In genomic region chr12:84033302-84033701, GRCm38 (mm10) we compare ENCODE assay signal across 26 mouse cellular contexts. TPM values are rescaled to one million over a fixed set of nuclear protein-coding genes. Genes with fewer than 3 reads are reported as not detected.
DNase-seq lines count a peak whose midpoint lies in the region; ATAC-seq and TF ChIP-seq lines count a peak whose summit lies in the region.
"Not testable (repeated sequence)": the region's sequence is repeated elsewhere in the genome, so short reads cannot be mapped to it uniquely, and the experiment has no call there.
"Had no signal": no experiment of that assay in that cellular context is flagged by ENCODE, and none has a peak within 500 bp of the region (broad histone marks: within the 10 kb centered on the region; RNA-seq: fewer than 3 reads in every experiment).

No protein-coding gene starts in this region.

- peak overlapping the region; percentile 26; the same call in 1 of the 2 replicates for H3K4me3 ChIP-seq in G1E (ENCODE audit: low read depth, low read length)
- H3K4me3 ChIP-seq in intestine, postnatal 0 days (ENCODE audit: low read depth, low read length); liver, embryonic 13.5 days (replicated peaks); lung, postnatal 0 days (ENCODE audit: low read depth, low read length): not testable (repeated sequence)

- TF ChIP-seq CTCF in G1E (IDR thresholded peaks at IDR 0.05; ENCODE audit: low read depth, low read length); intestine, postnatal 0 days (IDR thresholded peaks at IDR 0.05; ENCODE audit: low read depth); lung, postnatal 0 days (IDR thresholded peaks at IDR 0.05): not testable (repeated sequence)

- peaks cover 45% of the 10 kb centered on the region for H3K4me1 ChIP-seq in G1E (ENCODE audit: insufficient read depth, low read depth, low read length)
- not testable (repeated sequence) for H3K4me1 ChIP-seq in intestine, postnatal 0 days (replicated peaks; ENCODE audit: control insufficient read depth, insufficient read depth, low read length); lung, postnatal 0 days (ENCODE audit: insufficient read depth, low read depth, low read length)
- peaks cover 20% of the 10 kb centered on the region for H3K4me1 ChIP-seq in liver, embryonic 13.5 days (replicated peaks)

- not testable (repeated sequence) for H3K4me2 ChIP-seq in intestine, postnatal 0 days (replicated peaks; ENCODE audit: low read depth); liver, embryonic 13.5 days; lung, postnatal 0 days (replicated peaks; ENCODE audit: low read depth, low read length)

- WGBS in intestine, postnatal 0 days, result 65% methylated on average over 2 of the region's 2 CpGs
- WGBS in liver, embryonic 13.5 days (ENCODE audit: insufficient replicate concordance), result 38% methylated on average over 2 of the region's 2 CpGs
- 73% methylated on average over 2 of the region's 2 CpGs for WGBS in lung, postnatal 0 days

- not testable (repeated sequence) for TF ChIP-seq EP300 in lung, postnatal 0 days (IDR thresholded peaks at IDR 0.05)

- ATAC-seq in G1E (ENCODE audit: extremely low read depth, insufficient number of reproducible peaks, low FRiP score, poor library complexity, severe bottlenecking), result peak; percentile 42
- ATAC-seq in common myeloid progenitor, adult 5-6 weeks (replicated peaks; ENCODE audit: low read depth, poor library complexity, severe bottlenecking), result peak; percentile 41; the same call in 1 of the 2 replicates
- ATAC-seq in intestine, postnatal 0 days, result not testable (repeated sequence)
- ATAC-seq in liver, embryonic 13.5 days (ENCODE audit: low read depth), result peak; percentile 31; the same call in 1 of the 2 replicates
- ATAC-seq in lung, postnatal 0 days, result peak; percentile 28; the same call in 1 of the 2 replicates

- not testable (repeated sequence) for H3K36me3 ChIP-seq in G1E (replicated peaks); intestine, postnatal 0 days (ENCODE audit: control insufficient read depth, insufficient read depth); liver, embryonic 13.5 days; lung, postnatal 0 days (ENCODE audit: insufficient read depth, low read length)

- H3K27me3 ChIP-seq in G1E (ENCODE audit: insufficient read depth, low read length); intestine, postnatal 0 days (replicated peaks; ENCODE audit: control insufficient read depth, insufficient read depth, low read length); liver, embryonic 13.5 days; lung, postnatal 0 days (replicated peaks; ENCODE audit: insufficient read depth, low read length): not testable (repeated sequence)

- not testable (repeated sequence) for H3K9ac ChIP-seq in intestine, postnatal 0 days (ENCODE audit: low read depth, low read length); liver, embryonic 13.5 days; lung, postnatal 0 days (replicated peaks; ENCODE audit: low read depth)

- not testable (repeated sequence) for DNase-seq in G1E (ENCODE audit: low spot score); liver, embryonic 13.5 days; lung, postnatal 0 days (ENCODE audit: low spot score)
- peak; percentile 60 for DNase-seq in kidney, adult 9 months

- H3K9me3 ChIP-seq in G1E (replicated peaks); intestine, postnatal 0 days (ENCODE audit: control insufficient read depth); liver, embryonic 13.5 days (replicated peaks); lung, postnatal 0 days (ENCODE audit: low read length): not testable (repeated sequence)

- peak overlapping the region; percentile 46; the same call in 1 of the 2 replicates for H3K27ac ChIP-seq in intestine, postnatal 0 days (ENCODE audit: low read depth, low read length)
- not testable (repeated sequence) for H3K27ac ChIP-seq in liver, embryonic 13.5 days; lung, postnatal 0 days (ENCODE audit: low read length)

RNA-seq across cellular contexts. Expression of gene Acot4, which starts 4.9 kb away (rescaled TPM):
- not detected in 2 replicates for total RNA-seq in G1E (2014; fragmentation: Nextera tagmentation)
- total RNA-seq in G1E (2017), result 0.05 and 0.06 TPM in 2 replicates
- not detected in 2 replicates for polyA plus RNA-seq in G1E (2012)
- not detected in 2 replicates for total RNA-seq in common myeloid progenitor, adult 5-6 weeks (2017)
- polyA plus RNA-seq in intestine, postnatal 0 days (2015; fragmentation: Nextera tagmentation; extraction: Ambion mirVana), result 45.2 and 53.8 TPM in 2 replicates
- 6.7 and 7.9 TPM in 2 replicates for polyA plus RNA-seq in liver, embryonic 13.5 days (2015; fragmentation: Nextera tagmentation; extraction: Ambion mirVana)
- polyA plus RNA-seq in lung, postnatal 0 days (2015; fragmentation: Nextera tagmentation; extraction: Ambion mirVana), result 0.12 and 0.13 TPM in 2 replicates

RNA-seq across cellular contexts. Expression of gene Gm49366, which starts 5.4 kb away (rescaled TPM):
- not detected in 2 replicates for total RNA-seq in G1E (2014; fragmentation: Nextera tagmentation)
- total RNA-seq in G1E (2017), result not detected in 2 replicates
- not detected in 2 replicates for polyA plus RNA-seq in G1E (2012)
- not detected in 2 replicates for total RNA-seq in common myeloid progenitor, adult 5-6 weeks (2017)
- not detected in 2 replicates for polyA plus RNA-seq in intestine, postnatal 0 days (2015; fragmentation: Nextera tagmentation; extraction: Ambion mirVana)
- polyA plus RNA-seq in liver, embryonic 13.5 days (2015; fragmentation: Nextera tagmentation; extraction: Ambion mirVana), result 0.46 TPM in 1 of 2 replicates, not detected in the other
- polyA plus RNA-seq in lung, postnatal 0 days (2015; fragmentation: Nextera tagmentation; extraction: Ambion mirVana), result not detected in 2 replicates
- total RNA-seq: adrenal gland, adult 18-20 months; adrenal gland, postnatal 10 days; adrenal gland, postnatal 36 days; forebrain, postnatal 0 days; gastrocnemius, adult 2 months; gastrocnemius, postnatal 14 days; gastrocnemius, postnatal 4 days; heart, postnatal 14 days; heart, postnatal 4 days; hindbrain, postnatal 0 days had no signal
- polyA plus RNA-seq: embryonic facial prominence, embryonic 12.5 days; embryonic facial prominence, embryonic 15.5 days; forebrain, embryonic 11.5 days; forebrain, embryonic 14.5 days; forebrain, postnatal 0 days; frontal cortex, adult 2 months; heart, embryonic 12.5 days; heart, embryonic 16.5 days; hindbrain, embryonic 11.5 days; hindbrain, embryonic 14.5 days; hindbrain, postnatal 0 days; inflammation-experienced regulatory T-cells, adult 6 months had no signal

RNA-seq across cellular contexts. Expression of gene Acot3, which starts 18.6 kb away (rescaled TPM):
- total RNA-seq in G1E (2014; fragmentation: Nextera tagmentation) (not detected in 2 replicates), G1E (2017) (not detected in 2 replicates)
- polyA plus RNA-seq in G1E (2012), result 0.03 TPM in 2 replicates
- not detected in 2 replicates for total RNA-seq in common myeloid progenitor, adult 5-6 weeks (2017)
- polyA plus RNA-seq in intestine, postnatal 0 days (2015; fragmentation: Nextera tagmentation; extraction: Ambion mirVana), result 22.5 and 28.2 TPM in 2 replicates
- polyA plus RNA-seq in liver, embryonic 13.5 days (2015; fragmentation: Nextera tagmentation; extraction: Ambion mirVana), result 4.2 and 4.7 TPM in 2 replicates
- not detected in 2 replicates for polyA plus RNA-seq in lung, postnatal 0 days (2015; fragmentation: Nextera tagmentation; extraction: Ambion mirVana)
- total RNA-seq: gastrocnemius, adult 2 months; gastrocnemius, postnatal 14 days; gastrocnemius, postnatal 4 days had no signal
- polyA plus RNA-seq: embryonic facial prominence, embryonic 15.5 days; inflammation-experienced regulatory T-cells, adult 6 months had no signal

RNA-seq across cellular contexts. Expression of gene Acot1, which starts 24.0 kb away (rescaled TPM):
- not detected in 2 replicates for total RNA-seq in G1E (2014; fragmentation: Nextera tagmentation)
- 0.11 TPM in 1 of 2 replicates, not detected in the other for total RNA-seq in G1E (2017)
- not detected in 2 replicates for polyA plus RNA-seq in G1E (2012)
- 7.9 and 10.9 TPM in 2 replicates for total RNA-seq in common myeloid progenitor, adult 5-6 weeks (2017)
- 251 and 267 TPM in 2 replicates for polyA plus RNA-seq in intestine, postnatal 0 days (2015; fragmentation: Nextera tagmentation; extraction: Ambion mirVana)
- polyA plus RNA-seq in liver, embryonic 13.5 days (2015; fragmentation: Nextera tagmentation; extraction: Ambion mirVana), result 28.2 and 34.7 TPM in 2 replicates
- polyA plus RNA-seq in lung, postnatal 0 days (2015; fragmentation: Nextera tagmentation; extraction: Ambion mirVana), result 164 and 195 TPM in 2 replicates
- polyA plus RNA-seq: inflammation-experienced regulatory T-cells, adult 6 months had no signal

RNA-seq across cellular contexts. Expression of gene Acot5, which starts 35.8 kb away (rescaled TPM):
- total RNA-seq in G1E (2014; fragmentation: Nextera tagmentation) (not detected in 2 replicates), G1E (2017) (not detected in 2 replicates)
- polyA plus RNA-seq in G1E (2012), result not detected in 2 replicates
- not detected in 2 replicates for total RNA-seq in common myeloid progenitor, adult 5-6 weeks (2017)
- 6.6 and 7.8 TPM in 2 replicates for polyA plus RNA-seq in intestine, postnatal 0 days (2015; fragmentation: Nextera tagmentation; extraction: Ambion mirVana)
- polyA plus RNA-seq in liver, embryonic 13.5 days (2015; fragmentation: Nextera tagmentation; extraction: Ambion mirVana), result not detected in 2 replicates
- not detected in 2 replicates for polyA plus RNA-seq in lung, postnatal 0 days (2015; fragmentation: Nextera tagmentation; extraction: Ambion mirVana)
- polyA plus RNA-seq: embryonic facial prominence, embryonic 12.5 days; forebrain, embryonic 11.5 days; forebrain, embryonic 14.5 days; hindbrain, embryonic 11.5 days; inflammation-experienced regulatory T-cells, adult 6 months had no signal
